ENCODE assay signal across 20 mouse cellular contexts in the genomic region with DNA sequence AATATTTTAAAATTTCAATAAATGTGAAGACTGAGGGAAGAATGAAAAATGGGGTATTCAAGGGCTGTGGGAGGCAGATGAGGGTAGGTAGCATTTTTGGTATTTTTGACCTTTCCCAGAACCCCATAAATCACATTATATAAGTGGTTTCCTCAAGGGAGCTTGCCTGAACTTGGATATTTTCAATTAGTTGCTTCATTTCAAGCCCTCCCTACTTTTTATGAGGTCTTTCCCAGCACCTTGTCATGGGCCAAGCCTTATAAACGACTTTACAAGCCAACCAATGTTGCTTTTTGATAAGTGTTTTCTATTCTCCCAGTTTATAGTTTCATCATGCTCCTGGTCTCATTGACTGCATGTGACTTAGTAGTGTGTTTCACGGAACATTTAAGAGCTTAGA. TPM values are rescaled to one million over a fixed set of nuclear protein-coding genes. Genes with fewer than 3 reads are reported as not detected.
"Had no signal": no experiment of that assay in that cellular context is flagged by ENCODE, and none has a peak within 500 bp of the region (broad histone marks: within the 10 kb centered on the region; RNA-seq: fewer than 3 reads in every experiment).

No protein-coding gene starts in this region.

- DNase-seq: lung, adult 18-20 months; lung, embryonic 14.5 days; lung, postnatal 10 days; lung, postnatal 4 days; retina, postnatal 1 day; right cerebral cortex, adult 18-20 months; right cerebral cortex, postnatal 25 days; right cerebral cortex, postnatal 4 days; spleen, adult 18-20 months; thymus, adult 18-20 months; thymus, postnatal 14 days; thymus, postnatal 36 days had no signal

- H3K9me3 ChIP-seq: midbrain, embryonic 10.5 days; midbrain, embryonic 13.5 days; neural tube, embryonic 13.5 days; neural tube, embryonic 15.5 days had no signal

- H3K36me3 ChIP-seq: midbrain, embryonic 10.5 days; midbrain, embryonic 13.5 days; neural tube, embryonic 13.5 days; neural tube, embryonic 15.5 days had no signal

- H3K4me2 ChIP-seq: lung, embryonic 14.5 days; midbrain, embryonic 13.5 days; neural tube, embryonic 13.5 days; neural tube, embryonic 15.5 days had no signal

- H3K9ac ChIP-seq: lung, embryonic 14.5 days; midbrain, embryonic 13.5 days; neural tube, embryonic 13.5 days; neural tube, embryonic 15.5 days had no signal

- ATAC-seq: midbrain, embryonic 13.5 days; midbrain, embryonic 16.5 days had no signal

- H3K27me3 ChIP-seq: midbrain, embryonic 13.5 days; neural tube, embryonic 13.5 days; neural tube, embryonic 15.5 days had no signal

- H3K27ac ChIP-seq: midbrain, embryonic 10.5 days; midbrain, embryonic 13.5 days; neural tube, embryonic 13.5 days; neural tube, embryonic 15.5 days had no signal

- H3K4me1 ChIP-seq: midbrain, embryonic 10.5 days; midbrain, embryonic 13.5 days; neural tube, embryonic 13.5 days; neural tube, embryonic 15.5 days had no signal

- H3K4me3 ChIP-seq: midbrain, embryonic 10.5 days; midbrain, embryonic 13.5 days; myocyte; neural tube, embryonic 13.5 days; neural tube, embryonic 15.5 days had no signal

RNA-seq across cellular contexts. Expression of a gene that starts 24.2 kb away (rescaled TPM):
- total RNA-seq: megakaryocyte, adult 5-6 weeks; megakaryocyte-erythroid progenitor cell, adult 5-6 weeks had no signal
